Mouse (Mus musculus): Measurements from ENCODE around the gene Limch1. TPM values are rescaled to one million over a fixed set of nuclear protein-coding genes. Genes with fewer than 3 reads are reported as not detected.

Limch1 gene
- total RNA-seq, 2 experiments from 2014 or later: 127 to 140 TPM

- no peak for DNase-seq (ENCODE audit: low spot score in 2 of 2)
- no peak overlapping the region for H3K27ac ChIP-seq
Observed at GRCm38 (mm10) chr5:66913791-66914190, 168.2 kb downstream of the Limch1 start.

GRCm38 (mm10) chr5:66917353-66918315 lies 172.0 kb downstream of the Limch1 start:
- peak; percentile 59 for TF ChIP-seq CTCF (conservative IDR thresholded peaks at IDR 0.05)
- H3K4me3 ChIP-seq: no peak overlapping the region
- no peak for DNase-seq (ENCODE audit: low spot score in 2 of 2)
- no peak overlapping the region for H3K27ac ChIP-seq

More at GRCm38 (mm10) chr5:66913791-66914190, 168.2 kb downstream of the Limch1 start:
- H3K4me3 ChIP-seq: no peak overlapping the region
- TF ChIP-seq CTCF (conservative IDR thresholded peaks at IDR 0.05): no peak

- DNase-seq (ENCODE audit: low spot score in 2 of 2): no peak
- Histone ChIP-seq H3K4me3 (no peak overlapping the region), H3K27ac (no peak overlapping the region)
- TF ChIP-seq CTCF (conservative IDR thresholded peaks at IDR 0.05): no peak
Observed at GRCm38 (mm10) chr5:66918316-66919305, 173.0 kb downstream of the Limch1 start.

GRCm38 (mm10) chr5:66922582-66922981 lies 177.0 kb downstream of the Limch1 start:
- no peak overlapping the region for H3K4me3 ChIP-seq
- H3K27ac ChIP-seq: no peak overlapping the region

DNA sequence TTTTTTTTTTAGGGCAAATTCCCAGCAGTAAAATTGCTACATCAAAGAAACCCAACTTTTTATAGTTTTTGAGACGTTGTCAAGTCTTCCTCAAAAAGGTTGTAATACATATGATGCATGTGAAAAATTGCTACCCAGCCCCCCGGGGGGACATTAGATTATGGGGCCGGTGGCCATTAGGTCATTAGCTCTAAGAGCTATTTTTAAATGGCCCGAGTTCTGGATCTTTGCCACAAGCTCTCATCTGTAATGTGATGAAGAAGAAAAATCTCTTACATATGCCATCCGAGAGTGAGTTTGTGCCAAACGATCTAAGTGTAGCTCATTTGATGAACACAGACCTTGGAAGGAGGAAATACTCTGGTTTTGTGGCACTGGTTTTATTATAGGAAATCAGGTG lies 183.7 kb downstream of the Limch1 start:
- Histone ChIP-seq H3K4me3 (no peak overlapping the region), H3K27ac (no peak overlapping the region)
- DNase-seq (ENCODE audit: low spot score in 2 of 2): no peak
- no peak for TF ChIP-seq CTCF (conservative IDR thresholded peaks at IDR 0.05)

More at GRCm38 (mm10) chr5:66922582-66922981, 177.0 kb downstream of the Limch1 start:
- no peak; the same call in 1 of the 2 replicates for TF ChIP-seq CTCF (conservative IDR thresholded peaks at IDR 0.05)
- DNase-seq (ENCODE audit: low spot score in 2 of 2): no peak

DNA sequence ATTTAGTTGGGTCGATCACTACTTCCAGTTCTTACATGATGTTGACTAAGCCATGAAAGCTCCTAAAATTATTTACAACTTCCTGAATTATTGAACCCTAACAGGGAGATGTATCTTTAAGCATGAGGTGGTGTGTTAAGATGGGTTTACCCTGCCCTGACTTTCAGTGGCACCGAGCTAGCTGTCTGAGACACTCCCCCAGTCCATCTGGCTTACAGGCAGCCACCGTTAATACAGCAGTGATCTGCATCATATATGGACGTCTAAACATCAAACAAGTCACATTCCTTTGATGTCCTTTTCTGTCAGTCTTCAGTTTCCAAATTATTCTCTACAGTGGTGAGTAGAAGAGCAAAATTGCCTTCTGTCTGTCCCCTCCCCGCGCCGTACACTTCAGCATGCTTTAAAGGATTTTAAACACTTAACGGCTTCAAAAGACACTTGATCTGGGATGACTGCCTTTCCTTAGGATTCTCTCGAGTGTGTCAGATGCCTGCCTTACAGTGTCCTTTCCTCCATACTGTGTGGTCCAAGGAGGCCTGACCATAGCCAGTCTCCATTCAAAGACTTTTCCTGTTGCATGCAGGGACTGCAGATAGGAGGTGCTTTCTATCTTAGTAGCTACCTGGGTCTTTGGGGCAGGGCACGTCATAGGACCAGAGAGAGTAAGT lies 187.6 kb downstream of the Limch1 start:
- no peak for DNase-seq (ENCODE audit: low spot score in 2 of 2)
- no peak for TF ChIP-seq CTCF (conservative IDR thresholded peaks at IDR 0.05)
- H3K27ac ChIP-seq: no peak overlapping the region
- no peak overlapping the region for H3K4me3 ChIP-seq

DNA sequence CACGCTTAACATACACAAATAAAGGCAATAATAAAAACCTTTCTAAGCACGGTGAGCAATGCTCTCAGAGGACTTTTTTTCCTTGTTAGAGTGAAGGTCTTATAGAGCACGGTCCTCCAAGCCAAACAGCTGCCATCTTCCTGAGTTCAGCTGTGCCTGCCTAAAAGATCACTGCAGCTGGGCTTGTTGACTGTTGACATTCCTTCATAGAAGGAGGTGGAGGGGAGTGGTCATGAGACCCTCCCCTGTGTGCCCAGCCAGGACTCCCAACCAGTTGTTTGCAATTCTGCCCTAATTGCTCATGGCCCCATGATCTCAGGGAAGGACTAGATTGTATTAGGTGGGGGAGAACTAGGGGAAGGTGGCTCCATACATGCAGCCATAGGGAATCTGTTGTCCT lies 189.0 kb downstream of the Limch1 start:
- no peak overlapping the region for H3K4me3 ChIP-seq
- TF ChIP-seq CTCF (conservative IDR thresholded peaks at IDR 0.05): no peak
- no peak overlapping the region for H3K27ac ChIP-seq
- DNase-seq (ENCODE audit: low spot score in 2 of 2): no peak

DNA sequence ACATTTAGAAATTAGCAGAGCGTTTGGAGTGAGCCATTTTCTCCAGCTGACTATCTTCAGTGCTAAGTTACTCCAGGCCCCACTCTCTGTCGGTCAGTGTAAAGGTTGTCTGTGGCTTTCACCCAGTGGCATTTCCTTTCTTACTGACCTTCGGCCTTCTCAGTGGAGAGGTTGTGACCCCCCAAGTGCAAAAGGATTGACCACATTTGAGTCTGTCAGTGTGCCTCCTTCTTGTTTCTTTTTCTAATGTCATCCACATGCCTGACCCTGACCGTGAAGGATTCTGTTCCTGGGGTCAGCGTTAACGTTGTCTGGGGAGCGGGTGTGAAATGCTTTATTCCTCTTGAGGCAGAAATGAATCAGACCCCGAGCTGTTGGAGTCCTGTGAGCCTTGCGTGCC lies 191.7 kb downstream of the Limch1 start:
- Histone ChIP-seq H3K4me3 (no peak overlapping the region), H3K27ac (no peak overlapping the region)
- no peak for DNase-seq (ENCODE audit: low spot score in 2 of 2)
- TF ChIP-seq CTCF (conservative IDR thresholded peaks at IDR 0.05): no peak

DNA sequence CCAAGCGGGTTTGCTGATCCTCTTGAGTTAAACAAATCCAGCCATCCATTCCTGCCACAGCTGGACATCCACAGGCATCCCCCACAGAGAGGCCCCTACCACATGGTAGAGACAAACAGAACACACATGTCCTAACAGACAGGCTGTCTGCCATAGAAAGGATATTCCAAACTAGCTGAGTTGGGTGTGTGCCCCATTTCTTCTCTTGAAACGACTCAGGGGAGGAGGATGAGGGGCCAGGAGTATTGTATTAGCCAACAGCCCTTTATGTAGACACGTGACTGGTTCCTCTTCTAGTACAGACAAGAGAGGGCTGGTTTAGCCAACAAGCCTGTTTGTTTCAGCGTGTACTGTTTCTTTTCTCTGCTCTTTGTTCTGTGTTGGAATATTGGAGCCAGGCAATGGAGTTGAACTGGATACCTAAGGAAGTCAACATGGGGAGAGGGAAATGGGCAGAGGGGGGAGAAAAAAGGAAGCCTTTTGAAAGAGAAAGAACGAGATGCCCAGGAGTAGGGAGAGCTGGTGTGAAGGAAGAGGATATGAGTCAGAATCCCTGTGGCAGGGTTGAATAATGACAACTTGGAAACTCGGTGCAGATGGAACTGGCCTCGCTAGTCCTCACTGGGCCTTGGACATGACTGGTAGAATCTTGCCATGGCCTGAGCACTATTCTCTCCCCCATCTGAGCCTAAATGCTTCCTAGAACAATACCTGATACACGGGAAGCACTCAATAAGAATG lies 196.3 kb downstream of the Limch1 start:
- no peak for TF ChIP-seq CTCF (conservative IDR thresholded peaks at IDR 0.05)
- H3K4me3 ChIP-seq: no peak overlapping the region
- H3K27ac ChIP-seq: peak overlapping the region; percentile 2; the same call in 1 of the 2 replicates
- DNase-seq (ENCODE audit: low spot score in 2 of 2): no peak

DNA sequence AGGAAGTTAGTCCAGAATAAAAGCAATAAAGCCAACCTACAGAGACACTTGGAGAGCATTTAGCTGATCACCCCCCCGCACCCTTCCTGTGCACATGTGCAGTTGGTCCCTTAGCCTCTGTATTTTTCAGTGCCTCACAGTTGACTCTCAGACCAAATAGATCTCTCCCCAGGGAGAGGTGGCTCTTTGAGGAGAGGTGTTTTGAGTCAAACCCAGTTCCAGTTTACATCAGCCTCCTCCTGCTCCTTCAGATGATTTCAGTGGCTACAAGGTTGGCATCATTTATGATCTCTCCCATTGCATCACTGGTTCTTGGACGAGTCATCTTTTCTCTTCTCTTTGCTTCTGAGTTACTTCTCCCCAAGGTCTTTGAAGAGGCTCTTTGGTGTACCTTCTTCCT lies 197.3 kb downstream of the Limch1 start:
- DNase-seq (ENCODE audit: low spot score in 2 of 2): no peak
- TF ChIP-seq CTCF (conservative IDR thresholded peaks at IDR 0.05): no peak
- Histone ChIP-seq H3K4me3 (no peak overlapping the region), H3K27ac (no peak overlapping the region)

GRCm38 (mm10) chr5:66943521-66943920 lies 197.9 kb downstream of the Limch1 start:
- no peak for DNase-seq (ENCODE audit: low spot score in 2 of 2)
- no peak overlapping the region for H3K27ac ChIP-seq
- H3K4me3 ChIP-seq: no peak overlapping the region
- TF ChIP-seq CTCF (conservative IDR thresholded peaks at IDR 0.05): no peak

- no peak for TF ChIP-seq CTCF (conservative IDR thresholded peaks at IDR 0.05)
- no peak overlapping the region for H3K4me3 ChIP-seq
- H3K27ac ChIP-seq: peak overlapping the region; percentile 0; the same call in 1 of the 2 replicates
- no peak for DNase-seq (ENCODE audit: low spot score in 2 of 2)
Observed at GRCm38 (mm10) chr5:66947958-66948357, 202.3 kb downstream of the Limch1 start.
